Mouse (Mus musculus) midbrain, embryonic 14.5 days (tissue): ENCODE measurements around the gene C130050O18Rik. TPM values are rescaled to one million over a fixed set of nuclear protein-coding genes. Genes with fewer than 3 reads are reported as not detected.
A peak's percentile ranks its signal among the peaks of the same experiment; 100 is the strongest.

Source experiments
- ATAC-seq: fragments of 200-750 bp; cut with Nextera tagmentation; 2 replicates; pipeline ENCODE4 v1.8.0; 2017; ENCODE audit warnings: moderate number of reproducible peaks, moderate library complexity; ENCODE audit not compliant: low FRiP score, low TSS enrichment
- DNase-seq: peaks from one replicate; pipeline ENCODE4 v3.0.0-alpha.2; 2015
- H3K27ac ChIP-seq: fragments of 300-500 bp; sonication (generic); replicated peaks from 2 replicates; pipeline ENCODE4 v1.5.1; 2014; ENCODE audit warnings: mild to moderate bottlenecking, low read depth, low read length, moderate library complexity
- H3K27me3 ChIP-seq: fragments of 300-500 bp; sonication (generic); 2 replicates; pipeline ENCODE4 v1.6.1; 2014; ENCODE audit warnings: low read length, control low read depth, mixed read lengths; ENCODE audit not compliant: control insufficient read depth, insufficient read depth
- H3K36me3 ChIP-seq: fragments of 300-500 bp; sonication (generic); 2 replicates; pipeline ENCODE4 v1.6.1; 2014; ENCODE audit warnings: low read length, control low read depth; ENCODE audit not compliant: control insufficient read depth, insufficient read depth
- H3K4me1 ChIP-seq: fragments of 300-500 bp; sonication (generic); 2 replicates; pipeline ENCODE4 v1.6.1; 2014; ENCODE audit warnings: mild to moderate bottlenecking, antibody characterized with exemption, low read length, control low read depth; ENCODE audit not compliant: control insufficient read depth, insufficient read depth
- H3K4me2 ChIP-seq: fragments of 300-500 bp; sonication (generic); 2 replicates; pipeline ENCODE4 v1.6.1; 2014; ENCODE audit warnings: mild to moderate bottlenecking, low read length, moderate library complexity
- H3K4me3 ChIP-seq: fragments of 300-500 bp; sonication (generic); replicated peaks from 2 replicates; pipeline ENCODE4 v1.5.1; 2014; ENCODE audit warnings: low read depth, low read length
- H3K9ac ChIP-seq: fragments of 300-500 bp; sonication (generic); replicated peaks from 2 replicates; pipeline ENCODE4 v1.6.1; 2014; ENCODE audit warnings: mild to moderate bottlenecking, low read length, moderate library complexity
- H3K9me3 ChIP-seq: fragments of 300-500 bp; sonication (generic); 2 replicates; pipeline ENCODE4 v1.6.1; 2016; ENCODE audit warnings: low read length, control low read depth, mixed read lengths; ENCODE audit not compliant: control insufficient read depth
- WGBS: fragments of 180-500 bp; shearing (Covaris S2); extraction: QIAGEN DNeasy Blood & Tissue Kit; methylation state at CpG from one replicate; pipeline ENCODE4 v1.1.7; 2014; 5-methylcytosine and 5-hydroxymethylcytosine counted together
- polyA plus RNA-seq: library from polyadenylated mRNA; unstranded; fragments of >200 nt; fragmentation: Nextera tagmentation; extraction: Ambion mirVana; gene quantifications from 2 replicates; pipeline ENCODE4 v1.2.1, GENCODE M21; 2014

Gene C130050O18Rik
- polyA plus RNA-seq, 1 experiment from 2014 or later: 0.29 TPM

- ATAC-seq: no peak
- Histone ChIP-seq H3K4me3 (no peak within 1 kb of the TSS), H3K9me3 (no peaks in the 10 kb centered on the region), H3K9ac (no peak within 1 kb of the TSS; the same call in 1 of the 2 replicates), H3K4me2 (no peak within 1 kb of the TSS), H3K27me3 (no peaks in the 10 kb centered on the region), H3K27ac (no peak within 1 kb of the TSS), H3K4me1 (peaks cover 4% of the 10 kb centered on the region), H3K36me3 (no peaks in the 10 kb centered on the region)
- no peak for DNase-seq
- WGBS: 87% methylated on average over 18 of the region's 18 CpGs
Measured at GRCm38 (mm10) chr5:139377468-139378270, 27.4 kb upstream of the C130050O18Rik start, which contains the start of gene Gpr146. Gene Gpr146, plus strand, starts transcription at chr5:139377697.

DNA sequence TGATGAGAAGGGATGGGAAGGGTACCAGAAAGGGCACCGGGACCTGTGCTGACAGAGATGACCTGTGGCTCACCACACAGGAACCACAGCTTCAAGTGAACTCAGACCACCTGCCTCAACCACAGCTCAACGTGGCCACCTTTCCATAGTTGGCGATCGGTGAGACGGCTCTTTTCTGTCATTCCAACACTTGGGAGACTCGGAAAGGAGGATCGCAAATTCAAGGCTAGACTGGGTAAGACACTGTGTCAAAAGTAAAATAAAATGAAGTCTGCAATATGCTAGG, 26.9 kb upstream of the C130050O18Rik start:
- no peak overlapping the region for H3K9ac ChIP-seq
- no peak for DNase-seq
- H3K27me3 ChIP-seq: no peaks in the 10 kb centered on the region
- no peak overlapping the region for H3K4me2 ChIP-seq
- no peaks in the 10 kb centered on the region for H3K36me3 ChIP-seq
- no peak for ATAC-seq
- no peak overlapping the region for H3K4me3 ChIP-seq
- 0 out of 2 replicates have a peak, but pooled peaks cover 2% of the 10 kb centered on the region for H3K4me1 ChIP-seq
- WGBS: 93% methylated on average over 7 of the region's 7 CpGs
- no peak overlapping the region for H3K27ac ChIP-seq
- H3K9me3 ChIP-seq: no peaks in the 10 kb centered on the region

- Histone ChIP-seq H3K27me3 (no peaks in the 10 kb centered on the region), H3K4me2 (no peak overlapping the region), H3K9me3 (no peaks in the 10 kb centered on the region), H3K4me3 (no peak overlapping the region), H3K27ac (no peak overlapping the region; the same call in 1 of the 2 replicates), H3K4me1 (0 out of 2 replicates have a peak, but pooled peaks cover 2% of the 10 kb centered on the region), H3K9ac (no peak overlapping the region), H3K36me3 (no peaks in the 10 kb centered on the region)
- no peak for ATAC-seq
- 53% methylated on average over 21 of the region's 21 CpGs for WGBS
- peak; percentile 39 for DNase-seq
Measured at GRCm38 (mm10) chr5:139378986-139379629, 26.0 kb upstream of the C130050O18Rik start.

DNA sequence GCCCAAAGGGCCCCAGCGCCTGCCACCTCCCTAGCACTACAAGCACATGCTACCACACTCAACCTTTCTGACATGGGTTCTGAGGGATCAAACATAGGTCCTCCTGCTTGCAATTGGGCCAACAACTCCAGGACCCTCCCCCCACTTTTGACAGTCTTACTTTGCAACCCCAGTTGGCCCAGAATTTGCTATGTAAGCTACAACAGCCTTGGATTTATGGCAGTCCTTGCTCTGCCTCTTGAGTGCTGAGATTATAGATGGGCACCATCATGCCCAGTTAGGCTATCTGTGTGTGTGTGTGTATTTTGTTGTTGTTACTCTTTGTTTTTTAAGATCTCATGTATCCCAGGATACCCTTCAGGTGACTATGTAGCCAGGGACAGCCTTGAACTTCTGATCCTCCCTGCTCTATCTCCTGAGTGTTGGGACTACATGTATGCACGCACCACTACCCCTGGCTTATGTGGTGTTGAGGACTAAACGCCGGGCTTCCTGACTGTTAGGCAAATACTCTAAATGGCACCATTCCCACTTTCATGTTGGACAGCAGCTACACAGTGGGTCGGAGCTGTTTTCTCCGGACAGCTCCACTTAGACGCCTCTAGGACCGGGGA, 25.2 kb upstream of the C130050O18Rik start:
- H3K9me3 ChIP-seq: no peaks in the 10 kb centered on the region

DNA sequence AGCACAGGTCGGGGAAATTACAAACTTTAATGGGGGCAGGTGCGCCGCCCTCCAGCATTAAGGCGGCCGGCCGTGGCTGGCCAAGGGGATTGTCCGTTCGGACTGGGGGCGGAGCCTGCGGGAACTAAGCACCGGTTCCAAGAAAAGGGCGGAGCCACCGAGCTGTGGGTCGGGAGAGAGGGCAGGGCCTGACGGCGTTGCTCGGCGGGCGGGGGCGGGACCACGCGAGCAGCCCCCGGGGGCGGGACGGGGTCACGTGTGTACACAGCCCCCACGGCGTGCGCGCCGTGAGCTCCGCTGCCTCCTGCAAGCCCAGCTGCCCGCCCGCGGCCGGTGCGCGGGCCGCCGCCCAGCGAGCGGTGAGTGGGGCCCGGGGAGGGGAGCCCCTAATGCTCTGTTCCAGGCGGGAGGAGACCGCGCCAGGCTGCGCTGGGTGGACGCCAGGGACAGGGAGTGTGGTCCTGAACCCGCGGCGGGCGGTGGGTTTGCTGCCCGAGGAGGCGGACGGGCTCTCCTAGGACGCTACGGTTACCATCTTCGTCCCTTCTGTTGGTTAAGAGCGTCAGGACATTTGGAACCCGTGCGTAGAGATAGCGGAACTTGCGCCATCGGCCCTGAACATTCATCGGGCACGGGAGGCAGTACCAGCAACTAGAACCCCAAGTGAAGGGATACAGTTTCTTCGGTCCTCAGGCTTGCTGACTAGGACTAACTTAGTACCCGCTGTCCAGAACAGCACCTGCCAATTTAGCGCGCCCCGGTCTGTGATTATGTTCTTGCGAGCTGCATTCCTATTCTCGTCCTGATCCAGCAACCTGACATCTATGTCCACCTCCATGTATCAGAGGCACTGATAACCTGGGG, 24.5 kb upstream of the C130050O18Rik start:
- Histone ChIP-seq H3K27ac (peak overlapping the region; percentile 20; the same call in 1 of the 2 replicates), H3K4me3 (peak overlapping the region; percentile 62), H3K4me1 (0 out of 2 replicates have a peak, but pooled peaks cover 2% of the 10 kb centered on the region), H3K9ac (peak overlapping the region; percentile 66), H3K4me2 (peak overlapping the region; percentile 89), H3K27me3 (no peaks in the 10 kb centered on the region), H3K9me3 (no peaks in the 10 kb centered on the region), H3K36me3 (no peaks in the 10 kb centered on the region)
- WGBS: 1% methylated on average over 73 of the region's 73 CpGs
- DNase-seq: peak; percentile 88
- peak; percentile 83 for ATAC-seq

More for the DNA sequence above, 25.2 kb upstream of the C130050O18Rik start:
- peak overlapping the region; percentile 20; the same call in 1 of the 2 replicates for H3K27ac ChIP-seq
- peak overlapping the region; percentile 89 for H3K4me2 ChIP-seq
- no peaks in the 10 kb centered on the region for H3K27me3 ChIP-seq
- ATAC-seq (no peak), DNase-seq (no peak)
- H3K4me3 ChIP-seq: peak overlapping the region; percentile 62
- peak overlapping the region; percentile 66 for H3K9ac ChIP-seq
- H3K4me1 ChIP-seq: 0 out of 2 replicates have a peak, but pooled peaks cover 2% of the 10 kb centered on the region
- H3K36me3 ChIP-seq: no peaks in the 10 kb centered on the region
- 23% methylated on average over 8 of the region's 8 CpGs for WGBS

DNA sequence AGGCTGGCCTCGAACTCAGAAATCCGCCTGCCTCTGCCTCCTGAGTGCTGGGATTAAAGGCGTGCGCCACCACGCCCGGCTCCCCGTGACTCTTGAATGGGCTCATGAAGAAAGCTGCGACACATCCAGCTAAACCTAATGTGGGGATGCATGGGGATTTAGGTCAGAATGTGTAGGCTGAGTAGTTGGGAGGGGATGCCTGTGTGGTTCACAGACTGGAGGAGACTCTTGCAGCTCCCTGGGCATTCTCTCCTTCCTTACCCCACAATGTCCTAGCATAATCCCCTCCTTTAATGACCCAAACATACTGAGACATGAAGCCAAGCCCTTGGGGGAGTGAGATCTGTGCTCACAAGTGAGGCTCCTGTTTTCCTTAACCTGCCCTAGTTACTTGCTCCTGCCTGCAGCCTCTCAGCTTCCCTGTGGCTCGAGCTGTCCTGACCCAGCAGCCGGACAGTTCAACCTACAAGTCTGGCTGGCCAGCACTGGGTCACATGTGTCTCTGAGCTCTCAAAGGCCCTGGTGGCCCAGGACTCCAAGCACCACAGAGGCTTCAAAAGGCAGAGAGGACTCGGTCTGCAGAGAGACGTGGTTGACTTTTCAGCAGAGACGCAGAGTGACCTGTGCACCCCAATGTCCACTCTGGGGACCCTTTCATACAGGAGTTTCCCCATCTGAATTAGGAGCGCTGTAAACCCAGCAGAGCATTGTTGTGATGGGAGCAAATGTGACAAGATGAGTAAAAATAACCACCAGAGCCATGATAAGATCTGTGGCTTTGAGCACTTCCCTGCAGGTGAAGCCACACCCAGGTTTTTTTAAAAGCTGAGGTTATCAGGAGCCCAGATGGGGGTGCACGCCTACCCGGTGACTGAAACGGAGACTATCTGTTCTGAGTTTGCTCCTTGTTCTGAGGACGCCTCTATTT, 23.2 kb upstream of the C130050O18Rik start:
- Histone ChIP-seq H3K4me3 (no peak overlapping the region), H3K9me3 (no peaks in the 10 kb centered on the region), H3K27me3 (no peaks in the 10 kb centered on the region), H3K4me2 (no peak overlapping the region), H3K4me1 (0 out of 2 replicates have a peak, but pooled peaks cover 2% of the 10 kb centered on the region), H3K27ac (no peak overlapping the region), H3K9ac (no peak overlapping the region), H3K36me3 (no peaks in the 10 kb centered on the region)
- no peak for DNase-seq
- 82% methylated on average over 18 of the region's 18 CpGs for WGBS
- no peak for ATAC-seq

- H3K27ac ChIP-seq: peak overlapping the region; percentile 53; the same call in 1 of the 2 replicates
- 68% methylated on average over 8 of the region's 8 CpGs for WGBS
- H3K27me3 ChIP-seq: no peaks in the 10 kb centered on the region
- no peak overlapping the region for H3K4me2 ChIP-seq
- H3K4me3 ChIP-seq: no peak overlapping the region
- H3K9me3 ChIP-seq: no peaks in the 10 kb centered on the region
- ATAC-seq: no peak
- 0 out of 2 replicates have a peak, but pooled peaks cover 2% of the 10 kb centered on the region for H3K4me1 ChIP-seq
- no peak overlapping the region for H3K9ac ChIP-seq
- H3K36me3 ChIP-seq: no peaks in the 10 kb centered on the region
- DNase-seq: peak; percentile 20
Measured at GRCm38 (mm10) chr5:139382760-139383159, 22.3 kb upstream of the C130050O18Rik start.
